Mouse (Mus musculus): ENCODE data around the gene Chrd.
A peak's percentile ranks its signal among the peaks of the same experiment; 100 is the strongest.

The Chrd gene

GRCm38 (mm10) chr16:20732925-20733730 is at the start of gene Chrd:
Gene Chrd (plus strand): TSS chr16:20733127.
- peak in 1 of 2 experiments; percentile 62 for DNase-seq (ENCODE audit: low spot score in 2 of 2)

- DNase-seq (ENCODE audit: low spot score in 2 of 2), result no peak
Measured at GRCm38 (mm10) chr16:20690774-20691173, 42.2 kb upstream of the Chrd start.

- no peak for DNase-seq (ENCODE audit: low spot score in 2 of 2)
Measured at GRCm38 (mm10) chr16:20691617-20692016, 41.3 kb upstream of the Chrd start.

GRCm38 (mm10) chr16:20692241-20692965 is 40.5 kb upstream of the Chrd start:
- no peak for DNase-seq (ENCODE audit: low spot score in 2 of 2)

- peak; percentile 90 to 95 for DNase-seq (ENCODE audit: low spot score in 2 of 2)
Measured at GRCm38 (mm10) chr16:20693111-20693701, 39.7 kb upstream of the Chrd start, which contains the start of gene Fam131a. Gene Fam131a (plus strand): TSS chr16:20693241.

GRCm38 (mm10) chr16:20694781-20695180 is 38.1 kb upstream of the Chrd start:
- DNase-seq (ENCODE audit: low spot score in 2 of 2), result peak in 1 of 2 experiments; percentile 77

GRCm38 (mm10) chr16:20695622-20696323 is 37.2 kb upstream of the Chrd start:
- DNase-seq (ENCODE audit: low spot score in 2 of 2), result peak; percentile 97 to 98

GRCm38 (mm10) chr16:20699266-20699665 is 33.7 kb upstream of the Chrd start:
- DNase-seq (ENCODE audit: low spot score in 2 of 2), result no peak

GRCm38 (mm10) chr16:20700036-20700435 is 32.9 kb upstream of the Chrd start:
- no peak for DNase-seq (ENCODE audit: low spot score in 2 of 2)

- no peak for DNase-seq (ENCODE audit: low spot score in 2 of 2)
Measured at GRCm38 (mm10) chr16:20701316-20701715, 31.6 kb upstream of the Chrd start.

GRCm38 (mm10) chr16:20701729-20702521 is 31.0 kb upstream of the Chrd start:
- DNase-seq (ENCODE audit: low spot score in 2 of 2), result no peak

GRCm38 (mm10) chr16:20702522-20702893 is 30.4 kb upstream of the Chrd start:
- peak; percentile 76 to 79 for DNase-seq (ENCODE audit: low spot score in 2 of 2)

GRCm38 (mm10) chr16:20703071-20703470 is 29.9 kb upstream of the Chrd start:
- no peak for DNase-seq (ENCODE audit: low spot score in 2 of 2)

- DNase-seq (ENCODE audit: low spot score in 2 of 2), result no peak
Measured at GRCm38 (mm10) chr16:20703699-20704400, 29.1 kb upstream of the Chrd start.

GRCm38 (mm10) chr16:20705786-20706185 is 27.1 kb upstream of the Chrd start:
- no peak for DNase-seq (ENCODE audit: low spot score in 2 of 2)

- DNase-seq (ENCODE audit: low spot score in 2 of 2), result no peak
Measured at GRCm38 (mm10) chr16:20706407-20707055, 26.4 kb upstream of the Chrd start.

GRCm38 (mm10) chr16:20708220-20708938 is 24.5 kb upstream of the Chrd start:
- no peak for DNase-seq (ENCODE audit: low spot score in 2 of 2)

- no peak for DNase-seq (ENCODE audit: low spot score in 2 of 2)
Measured at GRCm38 (mm10) chr16:20708939-20709734, 23.8 kb upstream of the Chrd start.

Data from frontal cortex, postnatal 10 days (tissue).